Mouse (Mus musculus) midbrain, embryonic 13.5 days (tissue): Measurements from ENCODE around the gene Stim1. TPM values are rescaled to one million over a fixed set of nuclear protein-coding genes. Genes with fewer than 3 reads are reported as not detected.
A peak's percentile ranks its signal among the peaks of the same experiment; 100 is the strongest.

Experiments used
- ATAC-seq: fragments of 200-750 bp; cut with Nextera tagmentation; 2 replicates; pipeline ENCODE4 v1.8.0; 2017; ENCODE audit warnings: mild to moderate bottlenecking, moderate TSS enrichment, moderate library complexity
- H3K27ac ChIP-seq: fragments of 300-500 bp; sonication (generic); 2 replicates; pipeline ENCODE4 v1.5.1; 2015; ENCODE audit warnings: inconsistent platforms, mild to moderate bottlenecking, moderate library complexity
- H3K27me3 ChIP-seq: fragments of 300-500 bp; sonication (generic); 2 replicates; pipeline ENCODE4 v1.6.1; 2015; ENCODE audit warnings: mild to moderate bottlenecking, inconsistent platforms
- H3K36me3 ChIP-seq: fragments of 300-500 bp; sonication (generic); 2 replicates; pipeline ENCODE4 v1.6.1; 2015; ENCODE audit warnings: mild to moderate bottlenecking, inconsistent platforms
- H3K4me1 ChIP-seq: fragments of 300-500 bp; sonication (generic); replicated peaks from 2 replicates; pipeline ENCODE4 v1.6.1; 2015; ENCODE audit warnings: inconsistent platforms
- H3K4me2 ChIP-seq: fragments of 300-500 bp; sonication (generic); replicated peaks from 2 replicates; pipeline ENCODE4 v1.6.1; 2015; ENCODE audit warnings: moderate library complexity, mild to moderate bottlenecking, inconsistent platforms
- H3K4me3 ChIP-seq: fragments of 300-500 bp; sonication (generic); replicated peaks from 2 replicates; pipeline ENCODE4 v1.5.1; 2015; ENCODE audit warnings: mild to moderate bottlenecking, inconsistent platforms
- H3K9ac ChIP-seq: fragments of 300-500 bp; sonication (generic); replicated peaks from 2 replicates; pipeline ENCODE4 v1.6.1; 2015; ENCODE audit warnings: mild to moderate bottlenecking, inconsistent platforms
- H3K9me3 ChIP-seq: fragments of 300-500 bp; sonication (generic); 2 replicates; pipeline ENCODE4 v1.6.1; 2016; ENCODE audit warnings: mild to moderate bottlenecking, inconsistent platforms
- WGBS: fragments of 180-500 bp; shearing (Covaris S2); methylation state at CpG from one replicate; pipeline ENCODE4 v1.1.7; 2015; 5-methylcytosine and 5-hydroxymethylcytosine counted together
- polyA plus RNA-seq: library from polyadenylated mRNA; unstranded; fragments of >200 nt; fragmentation: Nextera tagmentation; extraction: Ambion mirVana; gene quantifications from 2 replicates; pipeline ENCODE4 v1.2.1, GENCODE M21; 2015

Stim1 gene
- polyA plus RNA-seq, 1 experiment from 2014 or later = 8.5 TPM

- H3K4me2 ChIP-seq = peak overlapping the region; percentile 39
- ATAC-seq = peak; percentile 49
- H3K9me3 ChIP-seq = no peaks in the 10 kb centered on the region
- H3K27ac ChIP-seq = 0 out of 2 replicates have a peak overlapping the region, but pooled peaks have one; percentile 69
- H3K4me1 ChIP-seq = peaks cover 24% of the 10 kb centered on the region
- H3K36me3 ChIP-seq = peaks cover 14% of the 10 kb centered on the region
- H3K27me3 ChIP-seq = peaks cover 18% of the 10 kb centered on the region
- 53% methylated on average over 15 of the region's 15 CpGs for WGBS
- H3K9ac ChIP-seq = no peak overlapping the region
- peak overlapping the region; percentile 89 for H3K4me3 ChIP-seq
Observed at GRCm38 (mm10) chr7:102440822-102441656, 173.4 kb downstream of the Stim1 start.

DNA sequence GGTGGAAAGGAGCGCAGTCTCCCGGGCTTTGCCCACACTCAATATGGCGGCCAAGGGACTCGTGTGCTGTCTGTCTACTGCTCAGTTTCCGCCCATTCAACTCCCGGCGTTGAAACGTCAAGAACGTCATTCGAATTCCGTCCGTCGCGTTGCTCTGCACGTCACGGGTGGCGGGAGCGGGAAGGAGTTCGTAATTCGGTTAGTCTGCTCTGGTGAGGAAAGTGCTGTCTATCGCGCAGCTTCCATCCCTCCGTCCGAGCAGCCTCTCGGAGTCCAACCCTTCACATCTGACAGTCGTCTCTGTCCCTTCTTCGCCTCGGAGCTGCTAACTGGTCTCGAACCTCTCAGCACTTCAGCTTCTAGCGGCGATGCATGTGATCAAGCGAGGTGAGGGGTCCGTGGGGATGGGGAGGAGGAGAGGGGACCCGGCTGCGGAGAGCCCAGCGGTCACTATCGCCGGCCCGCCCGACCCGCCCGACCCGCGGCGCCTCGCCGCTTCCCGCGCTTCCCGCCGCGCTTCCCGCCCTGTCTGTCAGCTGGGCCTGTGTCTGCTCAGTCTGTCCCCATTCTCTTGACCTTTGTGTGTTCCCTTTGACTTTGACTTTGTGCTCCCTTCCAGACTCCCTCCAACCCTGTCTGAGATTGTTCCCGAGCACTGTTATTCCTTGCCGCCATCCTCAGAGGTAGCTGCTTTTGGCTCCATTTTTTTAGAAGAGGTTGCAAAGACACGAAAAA lies 174.2 kb downstream of the Stim1 start, which contains the start of gene Rrm1:
Gene Rrm1 (plus strand): TSS at position 39 of the 735 bp plus-strand sequence.
- Histone ChIP-seq H3K4me2 (peak within 1 kb of the TSS; percentile 79), H3K27ac (peak within 1 kb of the TSS; percentile 69; the same call in 1 of the 2 replicates), H3K4me1 (peaks cover 24% of the 10 kb centered on the region), H3K27me3 (peaks cover 18% of the 10 kb centered on the region), H3K4me3 (peak within 1 kb of the TSS; percentile 89), H3K36me3 (peaks cover 22% of the 10 kb centered on the region), H3K9me3 (no peaks in the 10 kb centered on the region), H3K9ac (peak within 1 kb of the TSS; percentile 85)
- peak; percentile 99 for ATAC-seq
- under 1% methylated on average over 56 of the region's 56 CpGs for WGBS

GRCm38 (mm10) chr7:102442432-102442831 lies 174.8 kb downstream of the Stim1 start:
- Histone ChIP-seq H3K4me2 (peak overlapping the region; percentile 79), H3K27ac (no peak overlapping the region; the same call in 1 of the 2 replicates), H3K27me3 (peaks cover 18% of the 10 kb centered on the region), H3K9ac (peak overlapping the region; percentile 85), H3K36me3 (peaks cover 27% of the 10 kb centered on the region), H3K4me3 (peak overlapping the region; percentile 89), H3K4me1 (peaks cover 24% of the 10 kb centered on the region), H3K9me3 (no peaks in the 10 kb centered on the region)
- no peak for ATAC-seq
- WGBS = 0% methylated on average over 4 of the region's 4 CpGs

DNA sequence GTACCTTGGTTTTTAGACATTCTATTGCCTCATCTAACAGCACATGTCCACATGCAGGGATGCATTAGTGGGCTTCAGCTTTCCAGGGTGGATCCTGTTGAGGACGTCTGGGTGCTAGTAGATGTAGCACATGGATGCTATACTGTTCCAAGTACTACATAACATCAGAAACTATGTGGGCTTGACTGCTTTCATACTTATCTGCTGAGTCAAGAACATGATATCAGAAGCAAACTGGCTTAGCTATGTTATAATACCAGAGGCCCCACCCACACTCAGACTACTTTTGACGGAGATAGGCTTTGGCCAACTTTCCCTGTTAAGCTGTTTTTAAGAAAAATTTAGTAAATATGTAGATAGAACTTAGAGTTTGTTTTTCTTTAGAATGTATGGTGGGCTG lies 176.7 kb downstream of the Stim1 start:
- H3K27me3 ChIP-seq = peaks cover 5% of the 10 kb centered on the region
- H3K9ac ChIP-seq = no peak overlapping the region
- H3K4me2 ChIP-seq = no peak overlapping the region
- no peak overlapping the region for H3K27ac ChIP-seq
- H3K4me1 ChIP-seq = peaks cover 24% of the 10 kb centered on the region
- no peaks in the 10 kb centered on the region for H3K9me3 ChIP-seq
- WGBS = 93% methylated on average over 2 of the region's 2 CpGs
- H3K36me3 ChIP-seq = peaks cover 39% of the 10 kb centered on the region
- no peak overlapping the region for H3K4me3 ChIP-seq
- ATAC-seq = no peak

GRCm38 (mm10) chr7:102446438-102446837 lies 178.8 kb downstream of the Stim1 start:
- Histone ChIP-seq H3K27me3 (no peaks in the 10 kb centered on the region), H3K36me3 (peaks cover 57% of the 10 kb centered on the region), H3K4me3 (no peak overlapping the region), H3K27ac (no peak overlapping the region), H3K4me1 (peaks cover 24% of the 10 kb centered on the region), H3K4me2 (no peak overlapping the region), H3K9ac (no peak overlapping the region), H3K9me3 (no peaks in the 10 kb centered on the region)
- 96% methylated on average over 9 of the region's 9 CpGs for WGBS
- no peak for ATAC-seq

GRCm38 (mm10) chr7:102458618-102459380 lies 191.2 kb downstream of the Stim1 start:
- H3K36me3 ChIP-seq = peaks cover 85% of the 10 kb centered on the region
- ATAC-seq = no peak

DNA sequence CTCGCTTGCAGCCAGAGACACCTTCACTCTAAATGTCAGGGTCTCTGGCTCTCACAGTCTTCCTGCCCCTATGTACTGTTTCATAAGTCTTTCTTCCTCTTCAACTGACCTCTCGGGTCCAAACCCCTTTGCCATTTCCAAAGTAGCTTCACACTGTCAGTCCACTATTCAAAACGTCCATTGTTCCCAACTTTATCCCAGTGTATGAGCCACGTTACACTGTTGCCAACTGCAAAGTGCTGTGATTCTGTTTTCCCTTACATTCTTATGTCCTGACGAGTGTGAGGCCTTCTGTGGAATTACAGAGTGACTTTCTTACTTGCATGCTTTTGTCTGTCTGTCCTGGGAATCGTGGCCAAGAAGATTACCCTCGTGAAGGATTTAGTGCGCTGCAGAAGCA lies 200.0 kb downstream of the Stim1 start:
- no peak for ATAC-seq
- H3K4me3 ChIP-seq = no peak overlapping the region
- 85% methylated on average over 8 of the region's 8 CpGs for WGBS
- no peak overlapping the region for H3K9ac ChIP-seq
- no peak overlapping the region for H3K27ac ChIP-seq
- peaks cover 69% of the 10 kb centered on the region for H3K36me3 ChIP-seq
- no peak overlapping the region for H3K4me2 ChIP-seq
- no peaks in the 10 kb centered on the region for H3K4me1 ChIP-seq
- no peaks in the 10 kb centered on the region for H3K27me3 ChIP-seq
- no peaks in the 10 kb centered on the region for H3K9me3 ChIP-seq

More at GRCm38 (mm10) chr7:102458618-102459380, 191.2 kb downstream of the Stim1 start:
- Histone ChIP-seq H3K4me1 (no peaks in the 10 kb centered on the region), H3K27me3 (no peaks in the 10 kb centered on the region), H3K4me3 (no peak overlapping the region), H3K27ac (no peak overlapping the region), H3K4me2 (no peak overlapping the region), H3K9me3 (no peaks in the 10 kb centered on the region), H3K9ac (no peak overlapping the region)
- WGBS = 77% methylated on average over 5 of the region's 5 CpGs

- no peak for ATAC-seq
- Histone ChIP-seq H3K27ac (no peak overlapping the region), H3K36me3 (peaks cover 21% of the 10 kb centered on the region), H3K9ac (no peak overlapping the region), H3K4me2 (no peak overlapping the region), H3K4me1 (no peaks in the 10 kb centered on the region), H3K9me3 (no peaks in the 10 kb centered on the region), H3K4me3 (no peak overlapping the region), H3K27me3 (no peaks in the 10 kb centered on the region)
- WGBS = 80% methylated on average over 5 of the region's 5 CpGs
Observed at GRCm38 (mm10) chr7:102472675-102473074, 205.1 kb downstream of the Stim1 start.

DNA sequence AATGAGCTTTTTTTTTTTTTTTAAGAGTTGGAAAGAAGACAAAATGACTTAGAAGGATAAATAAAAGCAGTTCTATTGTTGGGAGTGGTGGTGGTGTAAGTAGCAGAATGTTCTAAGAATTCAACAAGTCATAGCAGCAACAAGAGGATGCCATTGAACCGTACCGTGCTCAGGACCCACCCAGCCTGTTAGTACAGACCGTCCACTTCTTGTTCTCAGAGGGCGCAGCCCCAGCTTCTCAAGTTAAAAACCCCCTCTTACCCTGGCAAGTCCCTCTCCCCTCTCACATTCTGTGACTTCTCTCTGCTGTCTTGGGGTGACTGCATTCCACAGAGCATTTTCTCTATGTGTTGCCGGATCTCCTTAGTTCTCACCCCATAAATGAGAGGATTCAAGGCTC lies 209.0 kb downstream of the Stim1 start:
- Histone ChIP-seq H3K27ac (no peak overlapping the region), H3K27me3 (no peaks in the 10 kb centered on the region), H3K9me3 (no peaks in the 10 kb centered on the region), H3K4me1 (no peaks in the 10 kb centered on the region), H3K4me2 (no peak overlapping the region), H3K4me3 (no peak overlapping the region), H3K36me3 (no peaks in the 10 kb centered on the region; the same call in 1 of the 2 replicates), H3K9ac (no peak overlapping the region)
- no peak for ATAC-seq
- 98% methylated on average over 5 of the region's 5 CpGs for WGBS

DNA sequence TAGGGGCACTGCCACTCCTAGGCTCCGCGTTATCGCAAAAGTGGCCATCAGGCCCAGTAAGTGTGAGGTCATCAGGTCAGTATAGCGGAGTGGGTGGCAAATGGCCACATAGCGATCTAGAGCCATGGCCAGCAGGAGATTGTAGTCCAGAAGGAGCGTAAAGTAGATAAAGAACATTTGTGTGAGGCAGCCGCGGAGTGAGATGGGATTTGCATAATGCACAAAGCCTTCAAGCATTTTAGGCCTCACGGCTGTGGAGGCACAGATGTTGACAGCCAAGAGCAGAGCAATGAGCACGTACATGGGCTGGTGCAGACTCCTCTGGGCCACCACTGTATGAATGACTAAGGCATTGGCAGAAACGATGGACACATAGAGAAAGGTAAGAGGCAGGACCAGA lies 209.8 kb downstream of the Stim1 start:
- 68% methylated on average over 11 of the region's 11 CpGs for WGBS
- no peak for ATAC-seq

DNA sequence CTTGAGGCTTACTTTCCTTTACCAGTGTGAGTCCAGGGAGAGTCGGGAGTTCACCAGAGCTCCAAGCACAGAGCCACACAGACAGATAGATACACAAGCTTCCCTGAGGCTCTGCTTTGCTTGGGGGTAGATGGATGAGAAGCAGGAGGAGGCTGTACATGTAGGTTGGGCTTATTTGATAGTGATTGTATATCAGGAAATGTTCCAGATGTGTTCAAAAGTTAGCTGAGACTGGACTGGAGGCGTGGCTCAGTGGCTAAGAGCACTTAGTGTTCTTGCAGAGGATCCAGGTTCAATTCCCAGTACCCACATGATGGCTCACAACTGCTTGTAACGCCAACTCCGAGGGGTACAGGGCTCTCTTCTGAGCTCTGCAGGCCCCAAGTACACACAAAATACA lies 210.8 kb downstream of the Stim1 start:
- 92% methylated on average over 4 of the region's 4 CpGs for WGBS
- ATAC-seq = no peak
- Histone ChIP-seq H3K4me1 (no peaks in the 10 kb centered on the region), H3K27ac (no peak overlapping the region), H3K36me3 (no peaks in the 10 kb centered on the region; the same call in none of the 2 replicates), H3K27me3 (no peaks in the 10 kb centered on the region), H3K9me3 (no peaks in the 10 kb centered on the region), H3K9ac (no peak overlapping the region), H3K4me2 (no peak overlapping the region), H3K4me3 (no peak overlapping the region)

More for the DNA sequence above, 209.8 kb downstream of the Stim1 start:
- Histone ChIP-seq H3K4me3 (no peak overlapping the region), H3K4me1 (no peaks in the 10 kb centered on the region), H3K36me3 (no peaks in the 10 kb centered on the region; the same call in 1 of the 2 replicates), H3K9ac (no peak overlapping the region), H3K9me3 (no peaks in the 10 kb centered on the region), H3K27me3 (no peaks in the 10 kb centered on the region), H3K4me2 (no peak overlapping the region), H3K27ac (no peak overlapping the region)
